Mouse (Mus musculus): ENCODE data around the gene 1700069L16Rik. TPM values are rescaled to one million over a fixed set of nuclear protein-coding genes. Genes with fewer than 3 reads are reported as not detected.

1700069L16Rik gene
- not detected in 2 replicates for polyA plus RNA-seq (2015; fragmentation: Nextera tagmentation; extraction: Ambion mirVana)

GRCm38 (mm10) chr5:113724446-113724845, at the start of gene 1700069L16Rik:
TSS of gene 1700069L16Rik (minus strand) at chr5:113724772.

GRCm38 (mm10) chr5:113772450-113772895, 47.9 kb upstream of the 1700069L16Rik start, which contains the start of the genes Sart3 and Iscu:
TSS of gene Sart3 (minus strand) at chr5:113772510.
TSS of gene Iscu (plus strand) at chr5:113772748.

GRCm38 (mm10) chr5:113735345-113736112, 11.0 kb upstream of the 1700069L16Rik start, which contains the start of gene Ficd:
TSS of gene Ficd (plus strand) at chr5:113735803.

GRCm38 (mm10) chr5:113650035-113650865, 74.3 kb downstream of the 1700069L16Rik start, which contains the start of gene Cmklr1:
TSS of gene Cmklr1 (minus strand) at chr5:113650426.

Other genes with a start within 250 kb of the 1700069L16Rik start
- gene Wscd2, start 234.4 kb downstream of the 1700069L16Rik start, polyA plus RNA-seq (2015; fragmentation: Nextera tagmentation; extraction: Ambion mirVana): 0.60 and 0.80 TPM in 2 replicates
- 2.4 and 2.6 TPM in 2 replicates for gene Cmklr1, start 74.3 kb downstream of the 1700069L16Rik start, polyA plus RNA-seq (2015; fragmentation: Nextera tagmentation; extraction: Ambion mirVana)
- gene Ficd, start 11.0 kb upstream of the 1700069L16Rik start, polyA plus RNA-seq (2015; fragmentation: Nextera tagmentation; extraction: Ambion mirVana): 1.9 and 2.1 TPM in 2 replicates
- gene Sart3, start 47.7 kb upstream of the 1700069L16Rik start, polyA plus RNA-seq (2015; fragmentation: Nextera tagmentation; extraction: Ambion mirVana): 18.7 and 21.1 TPM in 2 replicates
- 143 and 147 TPM in 2 replicates for gene Iscu, start 48.0 kb upstream of the 1700069L16Rik start, polyA plus RNA-seq (2015; fragmentation: Nextera tagmentation; extraction: Ambion mirVana)
- gene Tmem119, start 75.7 kb upstream of the 1700069L16Rik start, polyA plus RNA-seq (2015; fragmentation: Nextera tagmentation; extraction: Ambion mirVana): 12.8 and 18.1 TPM in 2 replicates
- gene Selplg, start 107.9 kb upstream of the 1700069L16Rik start, polyA plus RNA-seq (2015; fragmentation: Nextera tagmentation; extraction: Ambion mirVana): 58.2 and 72.8 TPM in 2 replicates
- 46.1 and 52.4 TPM in 2 replicates for gene Coro1c, start 184.0 kb upstream of the 1700069L16Rik start, polyA plus RNA-seq (2015; fragmentation: Nextera tagmentation; extraction: Ambion mirVana)